Comparison of ENCODE assay signal across 12 mouse cellular contexts in genomic region chr4:47435566-47436360, GRCm38 (mm10). TPM values are rescaled to one million over a fixed set of nuclear protein-coding genes. Genes with fewer than 3 reads are reported as not detected.
A peak's percentile ranks its signal among the peaks of the same experiment; 100 is the strongest.
DNase-seq lines count a peak whose midpoint lies in the region; ATAC-seq and TF ChIP-seq lines count a peak whose summit lies in the region.
"Had no signal": no experiment of that assay in that cellular context is flagged by ENCODE, and none has a peak within 500 bp of the region (broad histone marks: within the 10 kb centered on the region; RNA-seq: fewer than 3 reads in every experiment).

No protein-coding gene starts in this region.

- no peak overlapping the region for H3K9ac ChIP-seq in heart, embryonic 16.5 days (ENCODE audit: low read length)

- WGBS in heart, embryonic 16.5 days, result 51% methylated on average over 28 of the region's 28 CpGs

- H3K27ac ChIP-seq in heart, embryonic 16.5 days (ENCODE audit: low read length), result no peak overlapping the region
- H3K27ac ChIP-seq in testis, adult 2 months (ENCODE audit: control insufficient read depth, insufficient read depth, low read depth, low read length), result no peak overlapping the region
- H3K27ac ChIP-seq: macrophage had no signal

- no peak for TF ChIP-seq POLR2A in testis, adult 2 months (IDR thresholded peaks at IDR 0.05; ENCODE audit: control insufficient read depth, low read depth, low read length)

- H3K36me3 ChIP-seq in heart, embryonic 16.5 days (ENCODE audit: control insufficient read depth, insufficient read depth), result no peaks in the 10 kb centered on the region
- H3K36me3 ChIP-seq in testis, adult 2 months (ENCODE audit: control insufficient read depth, insufficient read depth, low read length), result no peaks in the 10 kb centered on the region

- no peak for ATAC-seq in heart, embryonic 16.5 days (replicated peaks; ENCODE audit: extremely low read depth, insufficient read depth, low FRiP score)
- ATAC-seq: CD4-positive, CD25-positive, alpha-beta regulatory T cell, adult 4 months had no signal

- no peak overlapping the region for H3K4me3 ChIP-seq in heart, embryonic 16.5 days (ENCODE audit: low read length)
- H3K4me3 ChIP-seq in testis, adult 2 months (ENCODE audit: control insufficient read depth, low read depth, low read length), result peak overlapping the region; percentile 38; the same call in 1 of the 2 replicates

- no peaks in the 10 kb centered on the region for H3K27me3 ChIP-seq in heart, embryonic 16.5 days (ENCODE audit: control insufficient read depth, insufficient read depth, low read length)
- H3K27me3 ChIP-seq in testis, adult 2 months (ENCODE audit: control insufficient read depth, insufficient read depth, low read length), result no peaks in the 10 kb centered on the region

- peak overlapping the region; percentile 16; the same call in 1 of the 2 replicates for H3K4me2 ChIP-seq in heart, embryonic 16.5 days (ENCODE audit: low read depth, low read length)

- DNase-seq in heart, postnatal 25 days (ENCODE audit: low spot score), result no peak
- no peak for DNase-seq in testis, postnatal 14 days (ENCODE audit: low spot score)
- peak; percentile 25 for DNase-seq in lung, postnatal 10 days
- DNase-seq in left cerebral cortex, adult 9 months (ENCODE audit: low spot score in 2 of 2), result no peak
- no peak for DNase-seq in Muller cell, postnatal 12 days (ENCODE audit: inconsistent ontology term)
- DNase-seq: adrenal gland, postnatal 10 days; kidney, adult 9 months; left cerebral cortex, postnatal 4 days had no signal

- peaks cover 6% of the 10 kb centered on the region; the same call in 1 of the 2 replicates for H3K4me1 ChIP-seq in heart, embryonic 16.5 days (ENCODE audit: control insufficient read depth, insufficient read depth, low read length)
- H3K4me1 ChIP-seq in testis, adult 2 months (ENCODE audit: control insufficient read depth, insufficient read depth, low read length), result peaks cover 8% of the 10 kb centered on the region

- intact Hi-C loops in heart, postnatal 25 days (cut with DNase I), result loop anchor here (5.0 to 10.0 kb wide), 3 partner anchors 67 to 949 kb away; no protein-coding TSS in a partner anchor

- no peak for TF ChIP-seq CTCF in testis, adult 2 months (IDR thresholded peaks at IDR 0.05; ENCODE audit: control insufficient read depth, insufficient read depth, insufficient replicate concordance, low read depth, low read length)

- H3K9me3 ChIP-seq in heart, embryonic 16.5 days (replicated peaks; ENCODE audit: control insufficient read depth, low read length), result no peaks in the 10 kb centered on the region

RNA-seq across cellular contexts. Expression of gene Alg2, which starts 38.4 kb away (rescaled TPM):
- 24.2 and 28.5 TPM in 2 replicates for polyA plus RNA-seq in heart, embryonic 16.5 days (2015; fragmentation: Nextera tagmentation; extraction: Ambion mirVana)
- 1 to 10 TPM; 6.2 to 7.5 TPM for total RNA-seq in heart, postnatal 25 days (2021)
- 5.5 and 5.8 TPM in 2 replicates for polyA plus RNA-seq in testis, adult 2 months (2012; rRNA removed)

RNA-seq across cellular contexts. Expression of gene Sec61b, which starts 38.7 kb away (rescaled TPM):
- 141 and 146 TPM in 2 replicates for polyA plus RNA-seq in heart, embryonic 16.5 days (2015; fragmentation: Nextera tagmentation; extraction: Ambion mirVana)
- total RNA-seq in heart, postnatal 25 days (2021), result 10 to 100 TPM; 22.8 to 24.3 TPM
- polyA plus RNA-seq in testis, adult 2 months (2012; rRNA removed), result 43.6 and 57.8 TPM in 2 replicates
